Mouse (Mus musculus): ENCODE results near the gene Boll. TPM values are rescaled to one million over a fixed set of nuclear protein-coding genes. Genes with fewer than 3 reads are reported as not detected.

Boll gene
- polyA plus RNA-seq, 1 experiment, result 0.09 TPM

DNA sequence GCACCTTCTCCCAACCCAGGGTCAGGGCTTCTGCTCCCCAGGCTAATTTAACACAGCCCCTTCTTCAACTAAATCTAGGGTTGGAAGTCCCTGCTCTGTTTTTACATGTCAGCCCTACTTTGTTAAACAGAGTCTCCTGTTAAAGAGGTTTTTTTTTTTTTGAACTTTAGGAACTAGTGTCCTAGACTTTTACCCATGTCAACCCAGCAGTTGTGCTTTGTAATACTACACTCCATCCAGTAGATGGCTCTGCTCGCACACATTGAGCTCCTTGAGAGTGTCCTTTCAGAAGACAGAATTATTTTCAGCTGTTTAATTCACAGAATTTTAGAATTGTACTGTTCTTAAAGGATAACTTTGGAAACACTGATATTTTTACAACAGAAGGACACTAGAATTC is 124.0 kb downstream of the Boll start:
- H3K27ac ChIP-seq (ENCODE audit: insufficient read depth, low read depth, low read length), result no peak overlapping the region
- peaks cover 11% of the 10 kb centered on the region for H3K4me1 ChIP-seq (ENCODE audit: control insufficient read depth, insufficient read depth, low read length)
- DNase-seq, result peak; percentile 65
- no peak overlapping the region for H3K4me3 ChIP-seq (ENCODE audit: insufficient read depth, low read depth, low read length)
- TF ChIP-seq POLR2A (IDR thresholded peaks at IDR 0.05; ENCODE audit: low read depth, low read length) (no peak), CTCF (conservative IDR thresholded peaks at IDR 0.05; ENCODE audit: insufficient read depth, insufficient read length, low read depth, low read length) (no peak)
- 2% methylated on average over 1 of the region's 1 CpGs for WGBS
- no peaks in the 10 kb centered on the region for H3K27me3 ChIP-seq (replicated peaks; ENCODE audit: control insufficient read depth, insufficient read depth, low read length)
- H3K36me3 ChIP-seq (ENCODE audit: control insufficient read depth, insufficient read depth, low read length), result no peaks in the 10 kb centered on the region; the same call in 1 of the 2 replicates

DNA sequence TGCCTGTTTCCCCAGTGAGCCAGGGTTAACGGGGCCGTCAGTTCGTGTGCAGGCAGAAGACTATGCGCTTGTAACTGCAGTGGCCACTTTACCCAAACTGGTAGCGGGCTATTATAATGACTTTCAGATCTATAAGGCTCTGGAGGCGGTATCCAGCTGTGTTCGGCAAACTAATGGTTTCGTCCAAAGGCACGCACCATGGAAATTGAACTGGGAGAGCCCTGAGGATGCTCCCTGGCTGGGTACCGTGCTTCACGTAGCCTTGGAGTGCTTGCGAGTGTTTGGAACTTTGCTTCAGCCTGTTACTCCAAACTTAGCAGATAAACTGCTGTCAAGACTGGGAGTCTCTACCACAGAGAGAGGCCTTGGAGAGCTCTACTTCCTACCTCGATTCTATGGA is 124.8 kb downstream of the Boll start:
- peak overlapping the region; percentile 70 for H3K4me3 ChIP-seq (ENCODE audit: insufficient read depth, low read depth, low read length)
- no peaks in the 10 kb centered on the region; the same call in 1 of the 2 replicates for H3K36me3 ChIP-seq (ENCODE audit: control insufficient read depth, insufficient read depth, low read length)
- peaks cover 11% of the 10 kb centered on the region for H3K4me1 ChIP-seq (ENCODE audit: control insufficient read depth, insufficient read depth, low read length)
- H3K27ac ChIP-seq (ENCODE audit: insufficient read depth, low read depth, low read length), result no peak overlapping the region
- no peak for DNase-seq
- H3K27me3 ChIP-seq (replicated peaks; ENCODE audit: control insufficient read depth, insufficient read depth, low read length), result no peaks in the 10 kb centered on the region
- WGBS, result 33% methylated on average over 13 of the region's 13 CpGs
- TF ChIP-seq POLR2A (IDR thresholded peaks at IDR 0.05; ENCODE audit: low read depth, low read length), result no peak
- TF ChIP-seq CTCF (conservative IDR thresholded peaks at IDR 0.05; ENCODE audit: insufficient read depth, insufficient read length, low read depth, low read length), result no peak

DNA sequence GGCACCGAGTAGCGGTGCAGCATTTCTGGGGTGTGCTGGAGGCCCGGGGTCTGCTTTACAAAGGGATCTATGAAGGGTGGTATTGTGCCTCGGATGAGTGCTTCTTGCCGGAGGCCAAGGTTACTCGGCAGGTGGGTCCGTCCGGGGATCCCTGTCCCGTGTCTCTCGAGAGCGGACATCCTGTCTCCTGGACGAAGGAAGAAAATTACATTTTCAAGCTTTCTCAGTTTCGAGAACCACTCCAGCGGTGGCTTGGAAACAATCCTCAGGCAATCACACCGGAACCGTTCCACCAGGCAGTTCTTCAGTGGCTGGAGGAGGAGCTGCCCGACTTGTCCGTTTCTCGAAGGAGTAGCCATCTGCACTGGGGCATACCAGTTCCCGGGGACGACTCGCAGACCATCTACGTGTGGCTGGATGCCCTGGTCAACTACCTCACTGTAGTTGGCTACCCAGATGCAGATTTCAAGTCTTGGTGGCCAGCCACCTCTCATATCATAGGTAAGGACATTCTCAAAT is 125.6 kb downstream of the Boll start:
- H3K27me3 ChIP-seq (replicated peaks; ENCODE audit: control insufficient read depth, insufficient read depth, low read length), result no peaks in the 10 kb centered on the region
- no peaks in the 10 kb centered on the region; the same call in 1 of the 2 replicates for H3K36me3 ChIP-seq (ENCODE audit: control insufficient read depth, insufficient read depth, low read length)
- peak; percentile 31 for DNase-seq
- no peak overlapping the region for H3K27ac ChIP-seq (ENCODE audit: insufficient read depth, low read depth, low read length)
- TF ChIP-seq CTCF (conservative IDR thresholded peaks at IDR 0.05; ENCODE audit: insufficient read depth, insufficient read length, low read depth, low read length), result no peak
- no peak for TF ChIP-seq POLR2A (IDR thresholded peaks at IDR 0.05; ENCODE audit: low read depth, low read length)
- WGBS, result under 1% methylated on average over 23 of the region's 23 CpGs
- H3K4me1 ChIP-seq (ENCODE audit: control insufficient read depth, insufficient read depth, low read length), result peaks cover 11% of the 10 kb centered on the region
- H3K4me3 ChIP-seq (ENCODE audit: insufficient read depth, low read depth, low read length), result peak overlapping the region; percentile 70

DNA sequence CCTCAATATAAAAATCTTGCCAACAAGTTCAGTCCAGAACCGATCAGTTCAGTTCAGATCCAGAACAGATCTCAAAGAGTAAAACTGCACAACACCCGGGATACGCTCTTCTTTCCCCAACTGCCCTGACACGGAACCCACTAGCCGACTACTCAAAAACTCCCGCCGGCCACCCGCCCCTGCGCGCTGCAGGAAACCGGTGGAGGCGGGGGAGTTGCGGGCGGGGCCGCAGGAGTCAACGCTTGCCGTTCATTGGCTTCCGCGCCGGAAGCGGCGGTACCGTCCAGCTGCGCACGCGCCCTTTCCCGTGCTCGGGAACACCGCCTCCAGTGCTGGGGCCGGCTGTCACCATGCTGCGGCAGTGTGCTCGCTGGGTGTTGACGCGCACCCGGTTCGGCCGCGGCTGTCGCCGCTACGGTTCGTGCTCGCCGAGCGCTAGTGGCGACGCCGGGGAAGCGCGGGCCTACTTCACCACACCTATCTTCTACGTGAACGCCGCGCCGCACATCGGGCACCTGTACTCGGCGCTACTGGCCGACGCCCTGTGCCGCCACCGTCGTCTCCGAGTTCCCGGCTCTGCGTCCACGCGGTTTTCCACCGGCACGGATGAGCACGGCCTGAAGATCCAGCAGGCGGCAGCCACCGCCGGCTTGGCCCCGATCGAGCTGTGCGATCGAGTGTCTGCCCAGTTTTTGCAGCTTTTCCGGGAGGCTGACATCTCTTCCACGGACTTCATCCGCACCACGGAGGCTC is 126.2 kb downstream of the Boll start, which contains the start of gene Mars2:
Gene Mars2, plus strand, starts transcription at position 288 of the 753 bp plus-strand sequence.
- peak within 1 kb of the TSS; percentile 70 for H3K4me3 ChIP-seq (ENCODE audit: insufficient read depth, low read depth, low read length)
- TF ChIP-seq POLR2A (IDR thresholded peaks at IDR 0.05; ENCODE audit: low read depth, low read length), result peak; percentile 66
- no peak for TF ChIP-seq CTCF (conservative IDR thresholded peaks at IDR 0.05; ENCODE audit: insufficient read depth, insufficient read length, low read depth, low read length)
- no peaks in the 10 kb centered on the region; the same call in 1 of the 2 replicates for H3K36me3 ChIP-seq (ENCODE audit: control insufficient read depth, insufficient read depth, low read length)
- no peaks in the 10 kb centered on the region for H3K27me3 ChIP-seq (replicated peaks; ENCODE audit: control insufficient read depth, insufficient read depth, low read length)
- WGBS, result under 1% methylated on average over 82 of the region's 82 CpGs
- H3K4me1 ChIP-seq (ENCODE audit: control insufficient read depth, insufficient read depth, low read length), result peaks cover 11% of the 10 kb centered on the region
- DNase-seq, result peak; percentile 97
- H3K27ac ChIP-seq (ENCODE audit: insufficient read depth, low read depth, low read length), result no peak within 1 kb of the TSS

DNA sequence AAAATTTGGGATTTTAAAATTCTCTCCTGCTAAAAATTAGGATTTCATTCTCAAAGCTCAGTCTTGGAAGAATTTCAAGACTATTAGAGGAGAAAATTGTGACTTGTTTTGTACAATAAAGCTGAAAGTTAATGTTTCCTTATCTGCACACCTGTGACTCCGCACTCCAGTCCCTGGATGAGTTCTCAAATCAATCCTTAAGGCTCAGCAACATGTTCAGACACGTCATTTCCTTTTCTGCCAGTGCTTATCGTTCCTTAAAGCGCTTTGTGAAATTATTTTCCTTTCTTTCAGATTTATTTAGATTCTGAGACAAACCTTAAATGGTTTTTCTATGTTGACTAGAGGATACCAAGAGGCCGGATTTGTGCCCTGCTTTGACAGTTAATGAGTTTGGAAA is 126.8 kb downstream of the Boll start:
- Histone ChIP-seq H3K27ac (ENCODE audit: insufficient read depth, low read depth, low read length) (no peak overlapping the region), H3K4me1 (ENCODE audit: control insufficient read depth, insufficient read depth, low read length) (peaks cover 11% of the 10 kb centered on the region), H3K27me3 (replicated peaks; ENCODE audit: control insufficient read depth, insufficient read depth, low read length) (no peaks in the 10 kb centered on the region), H3K36me3 (ENCODE audit: control insufficient read depth, insufficient read depth, low read length) (no peaks in the 10 kb centered on the region; the same call in 1 of the 2 replicates), H3K4me3 (ENCODE audit: insufficient read depth, low read depth, low read length) (no peak overlapping the region)
- no peak for DNase-seq
- 29% methylated on average over 5 of the region's 5 CpGs for WGBS
- TF ChIP-seq POLR2A (IDR thresholded peaks at IDR 0.05; ENCODE audit: low read depth, low read length) (no peak), CTCF (conservative IDR thresholded peaks at IDR 0.05; ENCODE audit: insufficient read depth, insufficient read length, low read depth, low read length) (no peak)

DNA sequence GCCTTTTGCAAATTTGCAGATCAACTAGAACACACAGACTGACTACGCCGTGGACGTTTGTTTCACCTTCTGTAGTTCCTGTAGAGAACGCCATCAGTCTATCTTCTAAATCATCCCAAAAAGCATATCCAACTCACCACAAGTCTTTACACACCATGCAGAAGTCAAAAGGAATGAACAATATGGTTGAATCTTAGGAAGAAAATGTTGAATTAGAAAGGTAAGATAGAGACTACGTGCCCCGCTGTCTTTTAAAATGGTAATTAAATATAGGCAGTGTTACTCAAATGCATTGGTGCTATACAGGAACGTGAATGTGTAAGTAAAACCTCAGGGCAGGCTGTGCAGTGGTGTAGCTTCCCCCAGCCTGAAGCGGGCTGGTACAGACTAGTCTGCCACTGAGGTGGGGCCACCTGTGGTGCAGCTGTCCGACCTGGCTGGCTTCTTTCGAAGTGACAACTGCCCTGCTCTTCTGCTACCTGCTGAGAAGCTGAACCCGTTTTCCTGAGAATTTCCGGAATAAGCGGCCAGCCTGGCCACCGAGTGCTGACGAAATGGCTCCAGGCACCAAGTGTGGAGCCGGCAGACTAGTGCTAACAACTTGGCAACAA is 128.3 kb downstream of the Boll start:
- Histone ChIP-seq H3K36me3 (ENCODE audit: control insufficient read depth, insufficient read depth, low read length) (no peaks in the 10 kb centered on the region; the same call in 1 of the 2 replicates), H3K4me1 (ENCODE audit: control insufficient read depth, insufficient read depth, low read length) (peaks cover 11% of the 10 kb centered on the region), H3K27ac (ENCODE audit: insufficient read depth, low read depth, low read length) (no peak overlapping the region), H3K27me3 (replicated peaks; ENCODE audit: control insufficient read depth, insufficient read depth, low read length) (no peaks in the 10 kb centered on the region), H3K4me3 (ENCODE audit: insufficient read depth, low read depth, low read length) (no peak overlapping the region)
- TF ChIP-seq POLR2A (IDR thresholded peaks at IDR 0.05; ENCODE audit: low read depth, low read length) (no peak), CTCF (conservative IDR thresholded peaks at IDR 0.05; ENCODE audit: insufficient read depth, insufficient read length, low read depth, low read length) (no peak)
- WGBS, result 67% methylated on average over 16 of the region's 16 CpGs
- no peak for DNase-seq

Measured in kidney, adult 2 months (tissue).